Mouse (Mus musculus): Measurements from ENCODE around the gene Socs2. TPM values are rescaled to one million over a fixed set of nuclear protein-coding genes. Genes with fewer than 3 reads are reported as not detected.
A peak's percentile ranks its signal among the peaks of the same experiment; 100 is the strongest.

Gene Socs2
- polyA plus RNA-seq, 1 experiment = 75.1 TPM

DNA sequence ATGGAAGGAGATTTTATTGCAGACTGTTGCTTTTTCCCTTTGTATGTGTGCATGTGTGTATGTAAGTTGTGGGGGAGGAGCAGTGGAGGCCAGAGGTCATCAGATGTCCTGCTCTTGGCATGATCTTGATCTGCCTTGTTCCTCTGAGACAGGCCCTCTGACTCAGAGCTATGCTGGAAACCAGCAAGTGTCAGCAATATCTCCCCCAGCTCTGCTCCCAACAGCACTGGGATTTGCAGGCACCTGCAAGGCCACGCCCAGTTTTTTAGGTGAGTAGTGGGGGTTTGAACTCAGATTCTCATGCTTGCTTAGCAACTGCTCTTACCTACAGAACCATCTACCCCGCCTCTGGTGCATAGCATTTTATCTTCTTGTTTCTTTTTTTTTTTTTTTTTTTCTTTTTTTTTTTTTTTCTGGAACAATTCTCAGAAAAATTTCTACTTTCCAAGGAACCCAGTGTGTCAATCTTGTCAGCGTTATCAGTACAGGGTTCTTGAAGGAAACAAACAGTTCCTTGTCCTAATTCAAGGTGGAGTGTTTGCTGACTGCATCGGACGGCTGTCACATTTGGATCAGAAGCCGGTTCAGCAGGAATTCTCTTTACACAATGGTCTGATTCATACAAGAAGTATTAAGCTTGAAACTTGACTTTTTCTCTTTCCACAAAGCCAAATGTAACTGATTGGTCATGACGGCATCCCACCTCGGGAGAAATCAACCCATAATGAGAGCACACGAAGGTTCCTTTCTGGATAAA is 41.2 kb upstream of the Socs2 start:
- peaks cover 10% of the 10 kb centered on the region for H3K4me1 ChIP-seq (ENCODE audit: control insufficient read depth, insufficient read depth, low read length)
- H3K36me3 ChIP-seq (ENCODE audit: control insufficient read depth, insufficient read depth, low read length, poor library complexity, severe bottlenecking) = peaks cover 2% of the 10 kb centered on the region; the same call in 1 of the 2 replicates
- no peaks in the 10 kb centered on the region for H3K9me3 ChIP-seq (replicated peaks; ENCODE audit: control insufficient read depth, insufficient read depth, low read length, poor library complexity, severe bottlenecking)
- no peak overlapping the region for H3K27ac ChIP-seq (ENCODE audit: insufficient read depth, low read length)
- no peak overlapping the region for H3K4me3 ChIP-seq (ENCODE audit: low read depth, low read length)
- TF ChIP-seq POLR2A (IDR thresholded peaks at IDR 0.05; ENCODE audit: insufficient read depth, low read length) (no peak), EP300 (IDR thresholded peaks at IDR 0.05; ENCODE audit: insufficient read depth, low read depth, low read length) (no peak), CTCF (IDR thresholded peaks at IDR 0.05; ENCODE audit: low read depth, low read length) (no peak)
- H3K9ac ChIP-seq (ENCODE audit: low read depth, poor library complexity, severe bottlenecking) = no peak overlapping the region
- no peaks in the 10 kb centered on the region for H3K27me3 ChIP-seq (ENCODE audit: control insufficient read depth, insufficient read depth, low read length, poor library complexity, severe bottlenecking)

DNA sequence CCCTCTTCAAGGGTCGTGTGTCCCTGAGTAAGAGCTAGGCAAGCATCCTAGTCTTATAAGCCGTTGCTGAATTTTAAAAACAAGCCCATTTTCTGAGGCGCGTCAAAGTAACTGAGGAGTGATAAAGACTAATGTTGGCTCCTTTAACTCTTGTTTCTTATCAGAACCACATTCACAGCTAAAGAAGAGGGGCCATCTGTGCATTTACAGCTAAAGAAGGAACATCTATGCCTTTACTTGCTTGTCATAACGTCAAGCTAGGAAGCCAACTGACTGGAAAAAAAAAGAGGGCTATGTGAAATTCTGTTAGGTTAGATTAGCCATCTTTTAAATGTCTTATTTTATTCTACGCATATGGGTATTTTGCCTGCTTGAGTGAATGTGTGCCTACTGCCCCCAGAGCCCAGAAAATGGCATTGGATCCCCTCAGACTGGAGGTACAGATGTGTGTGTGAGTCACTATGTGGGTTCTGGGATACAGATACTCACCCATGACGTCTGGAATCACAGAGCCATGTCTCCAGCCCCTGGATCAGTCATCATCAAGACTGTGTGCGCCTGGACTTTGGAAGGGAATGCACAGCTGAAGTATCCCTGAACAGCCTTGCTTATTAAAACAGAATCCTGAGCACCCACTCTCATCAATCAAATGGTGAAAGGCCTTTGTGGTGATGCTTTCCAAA is 40.5 kb upstream of the Socs2 start:
- no peak for TF ChIP-seq CTCF (IDR thresholded peaks at IDR 0.05; ENCODE audit: low read depth, low read length)
- TF ChIP-seq POLR2A (IDR thresholded peaks at IDR 0.05; ENCODE audit: insufficient read depth, low read length) = no peak
- TF ChIP-seq EP300 (IDR thresholded peaks at IDR 0.05; ENCODE audit: insufficient read depth, low read depth, low read length) = no peak
- Histone ChIP-seq H3K27ac (ENCODE audit: insufficient read depth, low read length) (no peak overlapping the region), H3K9ac (ENCODE audit: low read depth, poor library complexity, severe bottlenecking) (no peak overlapping the region), H3K4me1 (ENCODE audit: control insufficient read depth, insufficient read depth, low read length) (peaks cover 10% of the 10 kb centered on the region), H3K4me3 (ENCODE audit: low read depth, low read length) (no peak overlapping the region; the same call in 1 of the 2 replicates), H3K27me3 (ENCODE audit: control insufficient read depth, insufficient read depth, low read length, poor library complexity, severe bottlenecking) (no peaks in the 10 kb centered on the region), H3K36me3 (ENCODE audit: control insufficient read depth, insufficient read depth, low read length, poor library complexity, severe bottlenecking) (peaks cover 2% of the 10 kb centered on the region; the same call in 1 of the 2 replicates), H3K9me3 (replicated peaks; ENCODE audit: control insufficient read depth, insufficient read depth, low read length, poor library complexity, severe bottlenecking) (no peaks in the 10 kb centered on the region)

DNA sequence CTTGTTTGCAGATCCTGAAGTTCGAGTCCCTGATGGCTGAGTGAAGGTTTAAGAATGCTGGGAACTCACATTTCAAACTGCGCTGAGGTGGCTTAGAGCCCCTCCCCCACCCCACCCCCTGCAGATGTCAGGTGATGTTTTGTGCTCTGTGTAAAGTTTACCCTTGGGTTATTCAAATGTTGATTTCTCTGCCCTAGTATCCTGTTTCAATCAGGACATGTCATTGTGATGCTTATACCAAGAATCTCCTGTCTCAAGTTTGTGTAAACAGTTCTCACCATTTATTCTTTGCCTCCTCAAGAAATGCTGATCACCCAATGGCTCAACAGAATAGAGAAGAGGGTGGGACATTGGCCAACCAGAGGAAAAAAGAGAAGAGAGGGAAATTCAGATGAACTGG is 39.1 kb upstream of the Socs2 start:
- peak; percentile 97 for TF ChIP-seq EP300 (IDR thresholded peaks at IDR 0.05; ENCODE audit: insufficient read depth, low read depth, low read length)
- no peak for TF ChIP-seq CTCF (IDR thresholded peaks at IDR 0.05; ENCODE audit: low read depth, low read length)
- Histone ChIP-seq H3K9ac (ENCODE audit: low read depth, poor library complexity, severe bottlenecking) (no peak overlapping the region), H3K27ac (ENCODE audit: insufficient read depth, low read length) (peak overlapping the region; percentile 76), H3K4me1 (ENCODE audit: control insufficient read depth, insufficient read depth, low read length) (peaks cover 5% of the 10 kb centered on the region), H3K4me3 (ENCODE audit: low read depth, low read length) (no peak overlapping the region), H3K36me3 (ENCODE audit: control insufficient read depth, insufficient read depth, low read length, poor library complexity, severe bottlenecking) (peaks cover 2% of the 10 kb centered on the region; the same call in 1 of the 2 replicates), H3K9me3 (replicated peaks; ENCODE audit: control insufficient read depth, insufficient read depth, low read length, poor library complexity, severe bottlenecking) (no peaks in the 10 kb centered on the region), H3K27me3 (ENCODE audit: control insufficient read depth, insufficient read depth, low read length, poor library complexity, severe bottlenecking) (no peaks in the 10 kb centered on the region)

DNA sequence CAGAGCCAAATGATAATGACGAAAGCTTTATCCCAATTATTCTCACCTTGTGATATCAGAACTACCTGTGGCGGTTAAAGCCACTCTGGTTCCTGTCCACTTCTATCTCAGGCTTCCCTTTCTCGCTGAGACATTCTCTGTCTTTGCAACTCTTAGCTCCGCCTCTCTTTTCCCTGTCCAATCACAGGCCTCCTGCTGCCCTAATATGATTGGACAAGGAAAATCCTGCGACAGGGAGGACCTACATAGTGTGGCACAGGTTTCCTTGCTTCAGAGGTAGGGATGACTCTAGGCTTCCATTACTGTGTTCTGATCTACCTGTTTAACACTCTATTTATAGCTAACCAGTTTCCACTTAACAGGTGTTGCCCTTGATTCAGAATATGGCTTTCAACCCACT is 36.3 kb upstream of the Socs2 start:
- TF ChIP-seq POLR2A (IDR thresholded peaks at IDR 0.05; ENCODE audit: insufficient read depth, low read length) (peak; percentile 15), EP300 (IDR thresholded peaks at IDR 0.05; ENCODE audit: insufficient read depth, low read depth, low read length) (no peak), CTCF (IDR thresholded peaks at IDR 0.05; ENCODE audit: low read depth, low read length) (no peak)
- Histone ChIP-seq H3K4me1 (ENCODE audit: control insufficient read depth, insufficient read depth, low read length) (peaks cover 5% of the 10 kb centered on the region), H3K4me3 (ENCODE audit: low read depth, low read length) (peak overlapping the region; percentile 71), H3K9ac (ENCODE audit: low read depth, poor library complexity, severe bottlenecking) (peak overlapping the region; percentile 50), H3K27me3 (ENCODE audit: control insufficient read depth, insufficient read depth, low read length, poor library complexity, severe bottlenecking) (no peaks in the 10 kb centered on the region), H3K36me3 (ENCODE audit: control insufficient read depth, insufficient read depth, low read length, poor library complexity, severe bottlenecking) (no peaks in the 10 kb centered on the region; the same call in 1 of the 2 replicates), H3K9me3 (replicated peaks; ENCODE audit: control insufficient read depth, insufficient read depth, low read length, poor library complexity, severe bottlenecking) (no peaks in the 10 kb centered on the region), H3K27ac (ENCODE audit: insufficient read depth, low read length) (peak overlapping the region; percentile 62; the same call in 1 of the 2 replicates)

DNA sequence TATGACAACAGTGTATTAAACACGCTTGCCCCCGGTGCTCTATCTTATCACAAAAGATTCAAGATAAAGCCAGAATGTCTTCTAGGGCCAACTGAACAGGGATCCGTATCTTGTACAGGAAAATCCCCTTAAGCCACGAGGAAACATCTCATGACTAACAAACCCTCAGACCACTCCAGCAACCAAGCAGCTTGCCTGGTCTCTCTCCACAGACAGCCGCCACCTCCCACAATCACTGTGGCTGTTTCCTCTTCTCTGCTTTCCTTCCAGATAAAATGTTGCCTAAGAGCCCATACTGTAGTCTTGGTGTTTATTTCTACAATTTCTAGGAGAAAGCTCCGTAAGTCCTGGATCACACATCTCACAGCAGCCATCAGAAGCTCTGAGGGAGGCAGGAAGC is 32.1 kb upstream of the Socs2 start:
- no peak overlapping the region for H3K9ac ChIP-seq (ENCODE audit: low read depth, poor library complexity, severe bottlenecking)
- no peaks in the 10 kb centered on the region for H3K4me1 ChIP-seq (ENCODE audit: control insufficient read depth, insufficient read depth, low read length)
- no peak overlapping the region for H3K27ac ChIP-seq (ENCODE audit: insufficient read depth, low read length)
- H3K36me3 ChIP-seq (ENCODE audit: control insufficient read depth, insufficient read depth, low read length, poor library complexity, severe bottlenecking) = 0 out of 2 replicates have a peak, but pooled peaks cover 2% of the 10 kb centered on the region
- no peaks in the 10 kb centered on the region for H3K9me3 ChIP-seq (replicated peaks; ENCODE audit: control insufficient read depth, insufficient read depth, low read length, poor library complexity, severe bottlenecking)
- no peaks in the 10 kb centered on the region for H3K27me3 ChIP-seq (ENCODE audit: control insufficient read depth, insufficient read depth, low read length, poor library complexity, severe bottlenecking)
- TF ChIP-seq EP300 (IDR thresholded peaks at IDR 0.05; ENCODE audit: insufficient read depth, low read depth, low read length) (no peak), CTCF (IDR thresholded peaks at IDR 0.05; ENCODE audit: low read depth, low read length) (no peak), POLR2A (IDR thresholded peaks at IDR 0.05; ENCODE audit: insufficient read depth, low read length) (no peak)
- H3K4me3 ChIP-seq (ENCODE audit: low read depth, low read length) = no peak overlapping the region

DNA sequence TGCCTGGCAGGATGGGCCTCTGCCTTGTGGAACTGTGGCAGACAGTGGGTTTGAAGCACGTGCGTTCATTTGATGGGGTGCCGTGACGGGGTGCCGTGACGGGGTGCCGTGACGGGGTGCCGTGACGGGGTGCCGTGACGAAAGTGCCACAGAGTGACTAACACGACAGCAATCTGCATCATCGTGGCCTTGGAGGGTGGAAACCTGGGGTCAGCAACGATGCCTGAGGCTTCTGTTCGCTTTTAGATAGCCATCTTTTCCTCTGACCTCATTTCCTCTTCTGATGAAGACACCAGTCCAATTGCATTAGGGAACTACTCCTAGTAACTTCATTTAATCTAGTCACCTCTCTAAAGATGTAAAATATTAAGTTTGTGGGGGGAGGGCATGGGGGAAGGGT is 31.0 kb upstream of the Socs2 start:
- Histone ChIP-seq H3K27me3 (ENCODE audit: control insufficient read depth, insufficient read depth, low read length, poor library complexity, severe bottlenecking) (no peaks in the 10 kb centered on the region), H3K9ac (ENCODE audit: low read depth, poor library complexity, severe bottlenecking) (no peak overlapping the region), H3K4me1 (ENCODE audit: control insufficient read depth, insufficient read depth, low read length) (no peaks in the 10 kb centered on the region), H3K9me3 (replicated peaks; ENCODE audit: control insufficient read depth, insufficient read depth, low read length, poor library complexity, severe bottlenecking) (no peaks in the 10 kb centered on the region), H3K36me3 (ENCODE audit: control insufficient read depth, insufficient read depth, low read length, poor library complexity, severe bottlenecking) (0 out of 2 replicates have a peak, but pooled peaks cover 2% of the 10 kb centered on the region), H3K27ac (ENCODE audit: insufficient read depth, low read length) (no peak overlapping the region), H3K4me3 (ENCODE audit: low read depth, low read length) (no peak overlapping the region)
- TF ChIP-seq EP300 (IDR thresholded peaks at IDR 0.05; ENCODE audit: insufficient read depth, low read depth, low read length) (no peak), CTCF (IDR thresholded peaks at IDR 0.05; ENCODE audit: low read depth, low read length) (no peak), POLR2A (IDR thresholded peaks at IDR 0.05; ENCODE audit: insufficient read depth, low read length) (no peak)

Data from ES-Bruce4 (cell line).